Mouse (Mus musculus) cerebellum, adult 9-10 months (tissue): Measurements from ENCODE around the gene Rgl1.

Source experiments
- DNase-seq: peaks from one replicate; pipeline ENCODE4 v3.0.0; 2022

Gene Rgl1

DNA sequence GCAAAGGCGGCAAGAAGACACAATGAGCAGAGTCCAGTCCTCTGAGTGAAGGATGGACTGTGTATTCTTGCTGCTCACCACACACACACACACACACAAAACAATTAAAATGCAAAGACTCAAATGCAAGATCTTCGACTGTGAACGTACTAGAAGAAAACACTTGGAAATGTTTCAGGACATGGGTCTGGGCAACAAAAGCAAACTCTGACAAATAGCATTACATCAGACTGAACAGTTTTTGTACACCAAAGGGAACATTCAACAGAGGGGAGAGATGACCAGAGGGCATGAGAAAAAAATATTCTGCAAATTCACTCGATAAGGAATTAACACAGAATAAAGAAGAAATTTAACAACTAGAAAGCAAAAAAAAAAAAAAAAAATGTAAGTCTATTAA lies 52.2 kb downstream of the Rgl1 start:
- no peak for DNase-seq

DNA sequence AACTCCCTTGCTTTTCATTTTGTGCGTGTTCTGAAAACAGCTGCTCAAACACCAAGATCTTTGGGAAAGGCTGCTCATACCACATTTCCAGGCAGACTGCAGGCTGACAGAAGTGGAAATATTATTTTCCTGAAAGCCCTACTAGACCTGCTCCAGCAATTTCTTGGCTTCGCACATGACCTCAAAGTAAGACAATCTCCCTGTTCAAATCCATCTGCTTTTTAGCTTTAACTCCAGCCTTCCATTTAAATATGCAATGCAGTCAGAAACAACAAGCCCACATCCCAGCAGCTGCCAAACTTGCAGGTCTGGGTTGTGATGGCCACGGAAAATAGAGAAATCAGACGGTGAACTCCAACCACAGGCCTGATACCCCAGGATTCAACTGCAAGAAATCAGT lies 55.1 kb downstream of the Rgl1 start:
- DNase-seq, result no peak

DNA sequence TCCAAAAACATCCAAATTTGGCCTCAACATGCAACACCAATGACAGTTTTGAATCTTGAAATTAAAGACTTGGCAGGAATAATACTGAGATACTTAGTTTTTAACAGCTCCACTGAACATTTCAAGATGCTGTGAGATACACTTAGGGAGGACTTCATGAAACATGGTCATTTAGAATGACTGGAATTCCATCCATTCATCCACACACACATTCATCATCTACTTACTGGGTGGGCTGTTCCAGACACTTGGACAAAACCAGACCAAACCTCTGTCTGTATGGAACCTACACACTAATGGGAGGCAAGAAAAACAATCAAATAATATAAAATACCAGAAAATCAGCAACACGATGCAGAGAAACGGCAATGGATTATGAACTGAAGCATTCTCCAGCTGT lies 58.6 kb downstream of the Rgl1 start:
- no peak for DNase-seq

DNA sequence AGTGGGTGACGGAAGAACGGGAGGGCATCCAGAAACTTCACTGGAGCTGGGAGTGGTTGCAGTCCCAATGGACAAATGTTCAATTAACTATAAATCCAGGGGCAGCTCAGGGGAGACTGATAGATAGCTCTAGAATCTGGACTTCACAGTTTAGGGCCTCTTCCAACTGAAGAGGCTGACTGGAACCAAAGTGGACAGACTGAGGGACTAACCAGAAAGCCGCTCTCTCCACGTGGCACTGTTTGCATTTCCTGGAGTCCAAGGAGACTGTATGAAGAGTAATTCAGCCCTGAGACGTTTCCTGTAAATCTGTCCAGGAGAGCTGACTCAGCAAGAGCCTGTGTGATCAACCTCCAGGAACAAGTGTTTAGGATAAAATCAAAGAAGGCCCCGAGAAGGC lies 62.2 kb downstream of the Rgl1 start:
- no peak for DNase-seq

DNA sequence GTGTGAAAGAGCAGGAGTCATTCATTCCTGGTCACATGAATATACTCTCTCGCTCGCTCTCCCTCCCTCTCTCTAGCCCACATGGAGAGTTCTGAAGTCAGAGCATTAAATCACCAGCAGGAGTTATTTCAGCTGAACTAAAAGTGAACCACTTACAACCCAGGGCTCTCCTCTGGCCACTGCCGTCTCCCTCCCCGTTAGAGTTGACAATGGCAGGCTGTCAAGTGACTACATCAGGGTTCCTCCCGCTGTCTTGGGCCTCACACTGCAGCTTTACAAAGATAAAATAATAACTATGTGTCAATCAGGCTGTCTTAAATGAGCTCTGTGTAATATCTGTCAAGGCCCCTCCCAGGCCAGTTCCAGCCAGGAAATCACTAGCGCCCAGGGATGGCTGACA lies 63.2 kb downstream of the Rgl1 start:
- no peak for DNase-seq

DNA sequence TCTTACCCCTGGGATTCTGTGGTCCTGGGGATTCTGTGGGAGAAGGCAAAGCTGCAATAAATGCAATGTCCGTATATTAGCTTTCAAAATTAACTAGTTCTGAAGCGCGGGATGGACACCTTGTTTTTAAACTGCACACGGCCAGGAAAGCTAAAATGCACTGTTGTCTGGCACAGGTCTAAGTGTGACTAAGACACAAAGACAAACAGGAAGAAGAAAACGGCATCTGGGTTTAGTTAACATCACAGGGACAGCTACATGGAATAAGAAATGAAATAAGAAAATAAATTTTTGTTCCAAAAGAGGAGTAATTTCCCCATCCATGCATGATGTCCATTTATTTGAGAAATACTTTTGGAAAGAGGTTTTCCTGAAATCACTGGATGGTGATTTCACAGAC lies 65.1 kb downstream of the Rgl1 start:
- no peak for DNase-seq

DNA sequence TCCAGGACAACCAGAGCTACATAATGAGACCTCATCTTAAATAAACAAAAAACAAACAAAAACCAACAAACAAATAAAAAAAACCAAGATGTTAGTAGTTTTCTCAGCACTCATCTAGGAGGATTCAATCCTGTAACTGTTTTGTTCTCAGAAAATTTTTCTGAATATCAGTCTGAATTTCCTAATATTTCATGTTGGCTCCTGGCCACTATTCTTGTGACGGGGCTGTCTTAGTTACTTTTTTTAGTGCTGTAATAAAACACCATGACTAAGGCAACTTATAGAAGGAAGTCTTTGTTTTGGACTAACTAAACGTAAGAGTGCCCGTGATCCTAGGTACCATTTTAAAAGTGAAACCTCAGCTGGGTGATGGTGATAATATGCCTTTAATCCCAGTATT lies 68.8 kb downstream of the Rgl1 start:
- no peak for DNase-seq

DNA sequence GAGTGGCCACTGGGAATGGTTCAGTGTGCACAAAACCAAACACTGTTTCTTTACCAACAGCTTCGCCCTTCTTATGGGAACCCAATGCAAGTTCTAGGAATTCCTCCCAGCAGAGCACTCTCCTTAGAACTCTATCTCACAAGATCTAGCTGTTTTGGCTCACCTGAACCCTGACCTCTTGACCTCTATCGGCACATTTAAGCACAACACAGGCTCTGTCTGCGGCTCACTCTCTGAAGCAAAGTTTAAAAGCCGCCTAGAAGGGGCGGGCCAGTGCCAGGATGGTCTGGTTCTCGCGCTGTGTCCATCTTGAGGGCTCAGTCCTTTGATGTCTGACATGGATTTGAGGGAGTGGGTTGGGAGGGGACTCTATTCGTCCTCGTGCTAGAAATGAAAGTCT lies 70.7 kb downstream of the Rgl1 start:
- DNase-seq, result no peak

DNA sequence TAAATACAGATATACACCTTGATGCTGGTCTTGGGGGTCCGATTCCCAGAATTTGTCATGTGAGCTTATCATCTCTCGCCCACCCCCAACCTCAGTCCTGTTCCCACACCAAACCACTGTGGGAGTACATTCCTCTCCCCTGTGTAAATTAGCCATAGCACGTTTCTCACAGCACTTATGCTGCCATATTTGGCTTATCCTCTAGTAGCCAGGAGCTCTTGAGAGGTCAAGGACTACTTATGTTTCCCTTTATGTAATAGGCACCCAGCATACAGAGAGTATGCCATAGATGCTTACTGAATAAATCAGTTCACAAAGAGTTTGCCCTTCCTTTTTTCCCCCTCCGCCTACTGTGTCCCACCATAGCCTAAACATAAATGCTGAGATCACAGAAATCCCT lies 76.2 kb downstream of the Rgl1 start:
- no peak for DNase-seq

DNA sequence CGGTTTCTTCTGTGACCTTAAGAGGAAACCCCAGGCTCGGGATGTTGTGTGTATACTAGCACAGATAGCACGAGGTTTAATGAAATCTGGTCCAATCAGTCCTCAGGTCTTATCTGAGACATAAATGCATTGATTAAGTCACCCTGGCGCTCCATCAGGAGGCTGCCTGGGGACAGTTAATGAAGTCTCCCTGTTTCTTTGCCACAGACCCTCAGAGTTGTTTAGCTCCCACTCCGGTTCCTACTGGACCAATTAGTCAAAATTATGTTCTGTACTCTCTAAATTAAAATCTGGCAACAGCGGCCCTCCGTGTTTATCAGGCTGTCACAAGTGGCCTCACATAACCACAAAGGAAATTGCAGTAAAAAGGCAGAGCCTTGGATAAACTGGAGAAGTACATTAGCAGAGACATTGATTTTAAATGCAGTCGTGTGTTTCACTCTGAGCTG lies 78.4 kb downstream of the Rgl1 start:
- no peak for DNase-seq

DNA sequence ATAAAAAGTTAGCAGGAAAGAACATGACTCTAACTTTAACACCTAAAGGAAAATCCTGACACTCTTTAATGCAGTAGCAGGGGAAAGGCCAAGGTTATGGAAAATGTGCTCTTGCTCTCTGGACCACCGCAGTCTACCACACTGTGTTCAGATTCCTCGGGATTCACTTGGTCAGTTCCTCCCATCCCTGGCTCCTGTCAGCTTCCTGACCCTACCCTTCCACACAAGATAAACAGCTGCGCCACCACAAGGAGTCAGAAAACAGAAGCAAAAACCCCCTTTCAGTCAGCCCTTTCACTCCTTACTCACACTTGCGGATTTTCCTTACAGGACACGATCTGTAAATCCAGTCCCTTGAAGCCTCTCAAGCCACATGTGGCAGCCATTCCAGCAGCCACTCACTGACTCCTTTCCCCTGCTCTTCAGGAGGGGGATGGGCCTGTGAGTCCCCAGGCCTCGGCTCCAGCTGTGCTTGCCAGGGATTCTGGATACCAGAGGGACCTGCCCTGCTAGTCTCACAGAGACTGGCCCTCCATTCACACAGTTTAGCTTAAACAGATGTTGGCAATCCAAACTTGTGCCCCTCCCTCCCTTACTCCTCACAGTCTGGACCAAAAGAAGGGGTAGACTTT lies 78.9 kb downstream of the Rgl1 start:
- no peak for DNase-seq

DNA sequence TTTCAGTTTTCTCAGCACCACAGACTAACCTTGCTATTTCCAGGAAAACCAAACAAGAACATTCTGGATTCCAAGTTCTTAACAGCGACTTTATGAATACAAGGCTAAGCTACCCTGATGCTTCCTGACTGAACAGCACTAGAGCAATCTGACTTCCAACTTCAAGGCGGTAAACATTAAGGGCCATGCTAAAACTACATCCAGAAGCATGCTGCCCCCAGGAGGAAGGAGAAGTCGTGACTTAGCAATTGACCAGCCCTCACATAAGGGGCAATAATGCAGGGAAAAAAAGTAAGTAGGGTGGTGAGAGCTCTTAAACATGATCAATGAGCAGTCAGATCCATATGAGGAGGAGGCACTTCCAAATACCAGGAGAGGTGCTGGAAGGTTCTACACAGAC lies 80.6 kb downstream of the Rgl1 start:
- no peak for DNase-seq

DNA sequence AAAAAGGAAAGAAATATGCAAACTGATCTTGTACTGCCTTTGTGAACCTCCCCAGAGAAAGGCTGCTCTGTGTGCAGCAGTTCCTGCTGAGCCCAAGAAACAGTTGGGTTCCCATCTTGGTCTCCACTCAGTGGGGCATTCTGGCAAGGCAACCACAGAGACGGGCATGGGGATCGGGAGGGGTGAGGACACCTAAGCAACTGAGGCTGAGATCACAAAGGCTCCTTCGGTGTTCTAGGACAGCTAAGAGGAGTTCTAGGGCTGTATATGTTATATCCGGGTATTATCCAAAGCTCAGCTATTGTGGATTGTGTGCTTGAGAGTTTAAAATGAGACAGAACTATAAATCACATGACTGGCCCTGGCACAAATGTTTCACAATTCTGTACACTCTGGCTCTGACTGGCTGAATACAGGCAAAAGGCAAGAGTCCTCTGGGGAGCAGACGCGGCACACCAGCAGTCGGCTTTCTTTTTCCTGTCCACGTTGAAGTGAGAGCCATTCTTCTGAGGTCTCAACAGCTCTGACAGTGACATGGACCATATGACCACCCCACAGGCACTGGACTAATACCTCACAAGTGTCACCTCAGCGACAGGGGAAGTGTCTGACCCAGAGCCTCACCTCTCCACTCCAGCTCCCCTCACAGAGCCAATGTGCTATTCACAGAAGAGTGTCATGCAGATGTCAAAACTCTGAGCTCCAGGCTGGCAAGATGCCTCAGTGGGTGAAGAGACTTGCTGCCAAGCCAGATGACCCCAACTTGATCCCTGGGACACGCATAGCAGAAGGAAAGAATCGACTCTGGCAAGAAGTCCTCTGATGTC lies 83.6 kb downstream of the Rgl1 start:
- DNase-seq, result no peak

DNA sequence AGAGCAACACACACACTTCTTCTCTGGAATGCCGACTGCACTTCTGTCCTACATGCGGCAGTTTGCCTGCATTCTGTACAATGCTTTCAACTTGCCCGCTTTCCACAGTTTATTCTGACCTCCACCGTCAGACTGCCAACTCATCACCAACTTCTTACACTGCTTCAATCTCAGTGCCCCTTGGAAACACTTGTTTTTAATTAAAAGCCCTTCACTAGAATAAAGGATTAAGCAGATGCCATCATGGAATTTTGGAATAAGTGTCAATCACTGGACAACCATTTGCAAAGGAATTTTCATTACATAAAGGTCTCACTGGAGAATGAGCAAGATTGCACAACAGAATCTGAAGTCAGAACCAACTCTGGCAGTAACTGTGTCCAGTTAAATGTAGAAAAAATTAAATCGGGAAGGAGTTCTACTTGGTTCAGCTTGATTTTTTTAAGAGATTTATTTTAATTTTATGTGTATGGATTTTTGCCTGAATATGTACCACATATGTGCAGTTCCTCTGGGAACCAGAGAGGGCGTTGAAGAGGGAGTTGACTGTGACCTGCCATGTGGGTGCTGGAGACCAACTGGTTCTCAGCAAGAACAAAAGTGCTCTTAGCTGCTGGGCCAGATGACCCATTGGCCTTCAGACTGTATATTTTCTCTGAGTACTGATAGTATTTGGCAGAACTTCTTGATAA lies 84.3 kb downstream of the Rgl1 start:
- no peak for DNase-seq

DNA sequence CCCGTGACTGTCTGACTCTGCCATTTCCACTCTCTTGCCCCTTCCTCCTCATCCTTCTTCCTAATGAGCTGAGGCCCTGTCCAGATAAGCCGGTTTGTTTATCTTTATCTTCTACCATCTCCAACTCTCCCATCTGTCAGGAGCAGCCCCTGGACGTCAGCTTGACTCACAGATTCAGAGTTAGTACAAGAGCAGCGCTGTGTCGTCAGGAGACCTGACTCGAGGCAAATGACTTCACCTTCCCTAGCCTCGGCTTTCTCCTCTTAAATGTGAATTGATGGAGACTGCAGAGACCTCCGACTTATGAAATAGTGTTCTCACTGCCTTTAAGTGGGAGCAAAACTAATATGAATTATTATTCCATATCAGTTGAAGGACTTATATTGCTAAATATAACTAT lies 85.0 kb downstream of the Rgl1 start:
- no peak for DNase-seq

DNA sequence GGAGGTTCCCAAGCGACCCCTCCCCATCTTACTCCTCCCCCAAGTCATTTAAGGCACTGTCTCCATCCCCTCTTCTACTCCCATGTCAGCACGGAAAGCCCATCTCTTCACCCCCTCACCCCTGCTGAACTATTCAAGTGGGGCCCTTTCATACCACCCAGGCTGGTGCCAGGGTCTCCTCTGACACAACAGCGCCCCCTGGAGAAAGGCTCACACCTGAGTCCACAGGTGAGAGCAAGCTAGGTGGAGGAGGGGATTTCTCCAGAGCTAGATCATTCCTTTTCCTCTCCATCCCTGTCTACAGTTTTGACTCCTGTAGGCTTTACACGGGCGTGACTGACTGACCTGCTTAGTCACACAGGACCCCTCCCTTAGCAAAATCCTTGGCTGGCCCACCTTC lies 87.7 kb downstream of the Rgl1 start:
- DNase-seq, result no peak

DNA sequence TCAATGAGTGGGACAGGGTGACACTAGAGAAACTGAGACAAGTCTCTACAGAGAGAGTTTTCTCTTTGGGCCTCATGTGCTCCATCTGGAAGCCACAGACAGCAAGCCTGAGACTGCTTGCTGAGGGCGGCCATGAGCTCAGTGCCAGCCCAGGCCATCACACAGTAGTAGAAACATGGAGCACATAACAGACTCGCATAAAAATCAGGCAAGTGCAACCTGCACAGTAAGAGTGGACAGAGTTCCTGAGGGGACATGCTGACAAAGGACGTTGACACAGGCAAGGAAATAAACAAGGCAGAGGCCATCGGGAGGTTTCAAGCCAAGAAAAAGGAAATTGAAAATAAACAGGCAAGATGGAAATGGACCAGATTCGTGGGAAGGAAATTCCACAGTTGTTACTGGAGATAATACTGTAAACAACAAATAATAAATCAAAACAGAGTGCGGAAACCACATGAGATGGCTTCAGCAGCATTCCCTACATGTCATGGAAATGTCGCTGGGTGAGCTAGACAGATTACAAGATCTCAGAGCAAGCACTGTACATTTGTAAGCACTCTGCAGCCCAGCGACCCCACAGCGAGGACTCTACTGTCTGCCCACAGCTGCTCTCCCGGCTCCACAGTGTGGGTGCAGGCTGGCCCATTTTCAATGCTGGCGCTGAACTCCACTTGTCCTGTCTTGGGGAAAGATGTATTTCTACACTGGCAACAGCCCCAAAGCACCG lies 88.5 kb downstream of the Rgl1 start:
- no peak for DNase-seq

DNA sequence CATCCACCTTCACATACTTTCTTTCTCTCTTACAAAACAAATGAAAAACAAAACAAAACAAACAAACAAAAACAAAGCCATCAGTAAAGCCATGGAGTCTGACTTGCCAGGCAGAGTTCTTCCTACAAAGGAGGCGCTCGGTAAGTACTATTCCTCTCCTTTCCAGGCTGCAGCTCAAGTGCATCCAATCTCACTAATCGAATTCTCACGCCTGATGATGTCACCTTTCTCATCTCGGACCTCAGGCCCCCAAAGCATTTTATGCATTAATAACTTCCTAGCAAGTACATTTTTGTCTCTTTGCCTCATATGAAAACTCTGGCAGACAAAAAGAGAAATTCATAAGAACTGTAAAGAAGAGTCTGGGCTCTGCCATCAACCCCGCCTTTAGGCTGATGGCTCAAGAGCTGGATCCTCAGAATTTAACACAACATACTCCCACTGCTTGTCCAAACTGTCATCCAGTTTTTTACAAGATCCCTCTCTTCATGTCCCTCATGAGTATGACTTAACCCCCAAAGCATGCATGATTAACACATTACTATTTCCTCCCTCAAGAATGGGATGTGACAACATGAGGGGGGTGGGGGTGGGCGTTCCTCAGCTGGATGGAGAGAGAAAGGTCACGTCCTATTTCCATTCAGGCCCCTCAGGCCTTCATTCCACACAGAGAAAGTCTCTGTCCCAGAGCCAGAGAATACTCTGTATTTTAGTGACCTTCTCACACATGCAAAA lies 96.5 kb downstream of the Rgl1 start:
- no peak for DNase-seq

DNA sequence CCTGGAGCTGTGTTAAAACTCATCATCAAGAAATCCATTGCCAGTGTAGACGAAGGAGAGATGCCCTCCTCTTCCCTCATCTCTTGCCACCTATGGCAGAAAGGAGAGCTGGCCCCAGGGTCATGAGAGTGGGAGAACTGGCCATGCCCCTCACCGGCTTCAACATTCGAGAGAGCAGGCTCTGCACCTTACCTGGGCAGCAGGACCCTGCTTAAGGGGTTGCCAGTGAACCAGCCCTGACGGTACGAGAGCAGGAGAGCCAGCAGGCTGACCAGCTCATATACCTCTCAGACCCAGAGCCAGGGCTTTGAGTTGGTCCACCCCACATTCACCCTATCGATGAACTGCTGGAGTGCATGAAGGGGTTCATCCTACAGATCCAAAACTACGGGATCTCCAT lies 105.7 kb downstream of the Rgl1 start:
- DNase-seq, result no peak

DNA sequence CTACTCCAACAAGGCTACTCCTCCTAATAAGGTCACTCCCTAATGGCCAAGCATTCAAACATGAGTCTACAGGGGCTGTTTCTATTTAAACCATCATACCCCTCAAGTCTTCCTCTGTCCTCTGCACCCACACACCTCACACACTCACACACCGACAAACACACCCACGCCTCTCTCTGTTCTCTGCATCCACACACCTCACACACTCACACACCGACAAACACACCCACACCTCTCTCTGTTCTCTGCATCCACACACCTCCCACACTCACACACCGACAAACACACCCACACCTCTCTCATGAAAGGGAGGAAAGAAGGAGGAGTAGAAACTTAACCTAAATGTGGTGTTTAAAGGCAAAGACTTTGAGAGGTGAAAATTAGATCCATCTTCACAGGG lies 106.2 kb downstream of the Rgl1 start:
- DNase-seq, result no peak

DNA sequence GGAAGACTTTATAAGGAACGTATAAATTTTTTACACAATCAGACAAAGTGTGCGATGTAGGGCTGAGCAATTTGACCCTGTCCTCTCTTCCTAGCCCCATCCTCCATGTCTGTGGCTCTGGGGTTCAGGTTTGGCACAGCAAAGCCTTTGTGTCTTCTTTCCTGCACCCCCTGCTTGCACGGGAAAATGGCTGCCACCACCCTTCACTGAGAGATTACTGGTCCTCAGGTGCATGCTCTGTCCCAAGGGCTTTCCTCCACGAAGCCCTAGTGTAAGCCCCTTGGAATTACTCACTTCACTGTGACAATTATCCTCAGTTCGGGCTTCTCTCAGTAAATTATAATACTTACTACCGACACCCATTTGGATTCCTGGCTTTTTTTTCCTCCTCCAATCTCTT lies 109.5 kb downstream of the Rgl1 start:
- DNase-seq, result no peak

DNA sequence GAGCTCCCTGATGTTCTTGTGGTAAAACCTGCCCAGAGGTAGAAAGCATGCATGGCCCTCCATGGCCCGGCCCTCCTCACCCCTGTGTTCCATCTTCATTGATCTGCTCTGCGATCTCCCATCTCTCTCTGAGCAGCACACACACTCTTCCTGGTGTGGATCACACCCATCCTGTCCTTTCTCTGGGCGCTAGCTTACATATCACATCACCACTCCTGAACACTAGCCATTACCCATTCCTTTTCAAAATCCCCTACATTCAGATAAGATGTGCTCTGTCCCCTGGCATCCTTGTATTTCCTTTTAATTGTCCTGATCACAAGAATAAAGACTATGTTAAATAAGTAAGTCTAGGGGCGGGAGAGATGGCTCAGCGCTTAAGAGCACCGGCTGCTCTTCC lies 111.3 kb downstream of the Rgl1 start:
- DNase-seq, result no peak

DNA sequence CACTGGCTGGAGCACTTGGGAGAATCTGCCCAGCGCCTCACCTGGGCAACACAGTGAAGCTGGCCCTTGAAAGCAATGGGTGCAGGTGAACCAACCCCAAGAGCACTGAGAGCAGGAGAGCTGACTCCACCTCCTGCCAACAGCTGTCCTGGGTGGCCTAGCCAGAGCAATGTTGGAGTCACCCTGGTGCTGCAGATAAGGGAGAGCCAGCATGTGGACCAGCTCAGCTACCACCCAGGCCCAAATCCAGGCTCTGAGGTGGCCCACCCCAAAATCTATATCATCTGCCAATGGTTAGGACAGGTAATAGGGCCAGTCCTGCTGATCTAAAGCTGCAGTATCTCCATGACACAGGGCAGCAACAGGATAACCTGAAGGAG lies 114.7 kb downstream of the Rgl1 start:
- no peak for DNase-seq
